Comparison of ENCODE assay signal across 21 mouse cellular contexts in genomic region chr6:129824004-129824403, GRCm38 (mm10). TPM values are rescaled to one million over a fixed set of nuclear protein-coding genes. Genes with fewer than 3 reads are reported as not detected.
"Had no signal": no experiment of that assay in that cellular context is flagged by ENCODE, and none has a peak within 500 bp of the region (broad histone marks: within the 10 kb centered on the region; RNA-seq: fewer than 3 reads in every experiment).

No protein-coding gene starts in this region.

- H3K4me2 ChIP-seq: kidney, embryonic 15.5 days; limb, embryonic 12.5 days; liver, embryonic 13.5 days; lung, embryonic 15.5 days; midbrain, embryonic 15.5 days; neural tube, embryonic 12.5 days had no signal

- H3K9ac ChIP-seq: kidney, embryonic 15.5 days; limb, embryonic 12.5 days; liver, embryonic 13.5 days; liver, postnatal 0 days; lung, embryonic 15.5 days; midbrain, embryonic 15.5 days; neural tube, embryonic 12.5 days had no signal

- H3K27ac ChIP-seq: kidney, embryonic 15.5 days; limb, embryonic 12.5 days; liver, embryonic 13.5 days; lung, embryonic 15.5 days; macrophage; midbrain, embryonic 10.5 days; midbrain, embryonic 15.5 days; neural tube, embryonic 12.5 days; stomach, postnatal 0 days had no signal

- DNase-seq: kidney, adult 2 months; kidney, postnatal 25 days; liver; liver, embryonic 13.5 days; liver, postnatal 0 days; lung, postnatal 14 days; right cerebral cortex, postnatal 4 days; spleen, adult 18-20 months; thymus, postnatal 4 days had no signal

- H3K27me3 ChIP-seq: kidney, embryonic 15.5 days; limb, embryonic 12.5 days; liver, embryonic 13.5 days; lung, embryonic 15.5 days; midbrain, embryonic 15.5 days; neural tube, embryonic 12.5 days had no signal

- H3K4me3 ChIP-seq: kidney, embryonic 15.5 days; limb, embryonic 12.5 days; liver, embryonic 13.5 days; lung, embryonic 15.5 days; midbrain, embryonic 10.5 days; midbrain, embryonic 15.5 days; neural tube, embryonic 12.5 days had no signal

- H3K36me3 ChIP-seq: kidney, embryonic 15.5 days; limb, embryonic 12.5 days; liver, embryonic 13.5 days; lung, embryonic 15.5 days; midbrain, embryonic 10.5 days; midbrain, embryonic 15.5 days; neural tube, embryonic 12.5 days had no signal

- ATAC-seq: intestine, embryonic 16.5 days; liver, postnatal 0 days; midbrain, embryonic 15.5 days had no signal

- H3K9me3 ChIP-seq: kidney, embryonic 15.5 days; liver, embryonic 13.5 days; lung, embryonic 15.5 days had no signal

- H3K4me1 ChIP-seq: kidney, embryonic 15.5 days; limb, embryonic 12.5 days; liver, embryonic 13.5 days; lung, embryonic 15.5 days; midbrain, embryonic 10.5 days; midbrain, embryonic 15.5 days; neural tube, embryonic 12.5 days had no signal

RNA-seq across cellular contexts. Expression of gene Gm17631, which starts 38.4 kb away (rescaled TPM):
- total RNA-seq: left cerebral cortex, postnatal 36 days; monocyte, adult 5-6 weeks; neutrophil, adult 5-6 weeks had no signal
- polyA plus RNA-seq: intestine, embryonic 16.5 days; kidney, adult 2 months; kidney, embryonic 15.5 days; limb, embryonic 12.5 days; liver, embryonic 13.5 days; liver, postnatal 0 days; lung, embryonic 15.5 days; macrophage; midbrain, embryonic 10.5 days; midbrain, embryonic 15.5 days; neural tube, embryonic 12.5 days; stomach, postnatal 0 days had no signal

RNA-seq across cellular contexts. Expression of gene Gm156, which starts 39.9 kb away (rescaled TPM):
- total RNA-seq: left cerebral cortex, postnatal 36 days; monocyte, adult 5-6 weeks; neutrophil, adult 5-6 weeks had no signal
- polyA plus RNA-seq: intestine, embryonic 16.5 days; kidney, adult 2 months; kidney, embryonic 15.5 days; limb, embryonic 12.5 days; liver, embryonic 13.5 days; liver, postnatal 0 days; lung, embryonic 15.5 days; macrophage; midbrain, embryonic 10.5 days; midbrain, embryonic 15.5 days; neural tube, embryonic 12.5 days; stomach, postnatal 0 days had no signal

RNA-seq across cellular contexts. Expression of gene Klra17, which starts 52.5 kb away (rescaled TPM):
- total RNA-seq: left cerebral cortex, postnatal 36 days had no signal
- polyA plus RNA-seq: intestine, embryonic 16.5 days; kidney, embryonic 15.5 days; limb, embryonic 12.5 days; lung, embryonic 15.5 days; midbrain, embryonic 10.5 days; midbrain, embryonic 15.5 days; neural tube, embryonic 12.5 days; stomach, postnatal 0 days had no signal
